Comparison of ENCODE assay signal across 9 mouse cellular contexts in genomic region chr17:35914975-35915374, GRCm38 (mm10). TPM values are rescaled to one million over a fixed set of nuclear protein-coding genes. Genes with fewer than 3 reads are reported as not detected.
DNase-seq lines count a peak whose midpoint lies in the region; ATAC-seq and TF ChIP-seq lines count a peak whose summit lies in the region.
"Had no signal": no experiment of that assay in that cellular context is flagged by ENCODE, and none has a peak within 500 bp of the region (broad histone marks: within the 10 kb centered on the region; RNA-seq: fewer than 3 reads in every experiment).

No protein-coding gene starts in this region.

- 84% methylated on average over 6 of the region's 6 CpGs for WGBS in forebrain, embryonic 10.5 days
- WGBS in forebrain, embryonic 16.5 days = 88% methylated on average over 6 of the region's 6 CpGs
- WGBS in forebrain, embryonic 14.5 days = 89% methylated on average over 6 of the region's 6 CpGs
- 50% methylated on average over 6 of the region's 6 CpGs for WGBS in liver, embryonic 14.5 days (ENCODE audit: insufficient replicate concordance)

- peak overlapping the region; percentile 83 for H3K4me3 ChIP-seq in forebrain, embryonic 10.5 days
- H3K4me3 ChIP-seq in forebrain, embryonic 16.5 days (replicated peaks; ENCODE audit: low read length) = no peak overlapping the region
- H3K4me3 ChIP-seq in forebrain, embryonic 14.5 days (ENCODE audit: low read depth, low read length) = peak overlapping the region; percentile 64; the same call in 1 of the 2 replicates
- peak overlapping the region; percentile 85 to 88; a peak in 3 of 4 replicates for H3K4me3 ChIP-seq in liver, embryonic 14.5 days (ENCODE audit: insufficient read depth in 1 of 2, low read depth in 2 of 2, low read length in 2 of 2)

- H3K27ac ChIP-seq in forebrain, embryonic 10.5 days = no peak overlapping the region
- H3K27ac ChIP-seq in forebrain, embryonic 16.5 days (ENCODE audit: low read length) = no peak overlapping the region
- H3K27ac ChIP-seq in forebrain, embryonic 14.5 days (ENCODE audit: low read depth, low read length) = no peak overlapping the region
- no peak overlapping the region for H3K27ac ChIP-seq in liver, embryonic 14.5 days

- ATAC-seq in forebrain, embryonic 16.5 days = no peak
- no peak for ATAC-seq in forebrain, embryonic 14.5 days
- no peak for ATAC-seq in liver, embryonic 14.5 days (ENCODE audit: insufficient read depth)

- no peaks in the 10 kb centered on the region for H3K9me3 ChIP-seq in forebrain, embryonic 10.5 days
- no peaks in the 10 kb centered on the region for H3K9me3 ChIP-seq in forebrain, embryonic 16.5 days (ENCODE audit: control insufficient read depth, low read length)
- no peaks in the 10 kb centered on the region for H3K9me3 ChIP-seq in forebrain, embryonic 14.5 days (replicated peaks; ENCODE audit: control insufficient read depth, low read length)
- H3K9me3 ChIP-seq in liver, embryonic 14.5 days (ENCODE audit: control insufficient read depth, low read length) = no peaks in the 10 kb centered on the region

- TF ChIP-seq CTCF in liver, embryonic 14.5 days (IDR thresholded peaks at IDR 0.05; ENCODE audit: low read depth) = peak; percentile 29; the same call in 1 of the 2 replicates

- H3K27me3 ChIP-seq in forebrain, embryonic 10.5 days (ENCODE audit: poor library complexity, severe bottlenecking) = no peaks in the 10 kb centered on the region
- H3K27me3 ChIP-seq in forebrain, embryonic 16.5 days (replicated peaks; ENCODE audit: control insufficient read depth, insufficient read depth, low read length) = no peaks in the 10 kb centered on the region
- no peaks in the 10 kb centered on the region for H3K27me3 ChIP-seq in forebrain, embryonic 14.5 days (replicated peaks; ENCODE audit: control insufficient read depth, insufficient read depth, low read length)
- no peaks in the 10 kb centered on the region for H3K27me3 ChIP-seq in liver, embryonic 14.5 days (ENCODE audit: control insufficient read depth, insufficient read depth, low read length)

- peaks cover 60% of the 10 kb centered on the region for H3K36me3 ChIP-seq in forebrain, embryonic 10.5 days (replicated peaks)
- no peaks in the 10 kb centered on the region for H3K36me3 ChIP-seq in forebrain, embryonic 16.5 days (ENCODE audit: control insufficient read depth, insufficient read depth)
- peaks cover 17% of the 10 kb centered on the region; the same call in 1 of the 2 replicates for H3K36me3 ChIP-seq in forebrain, embryonic 14.5 days (ENCODE audit: control insufficient read depth, insufficient read depth, low read length)
- H3K36me3 ChIP-seq in liver, embryonic 14.5 days (replicated peaks; ENCODE audit: control insufficient read depth, insufficient read depth, low read depth) = peaks cover 33% of the 10 kb centered on the region

- no peak overlapping the region for H3K4me2 ChIP-seq in forebrain, embryonic 16.5 days (ENCODE audit: low read length)
- H3K4me2 ChIP-seq in forebrain, embryonic 14.5 days (ENCODE audit: low read length) = peak overlapping the region; percentile 87
- peak overlapping the region; percentile 66 for H3K4me2 ChIP-seq in liver, embryonic 14.5 days (ENCODE audit: low read depth)

- TF ChIP-seq EP300 in liver, embryonic 14.5 days (IDR thresholded peaks at IDR 0.05; ENCODE audit: low read depth) = no peak

- no peak overlapping the region for H3K9ac ChIP-seq in forebrain, embryonic 16.5 days (replicated peaks; ENCODE audit: low read depth, low read length)
- no peak overlapping the region for H3K9ac ChIP-seq in forebrain, embryonic 14.5 days (ENCODE audit: low read length)
- H3K9ac ChIP-seq in liver, embryonic 14.5 days (replicated peaks) = peak overlapping the region; percentile 78; the same call in 1 of the 2 replicates

- peaks cover 21% of the 10 kb centered on the region for H3K4me1 ChIP-seq in forebrain, embryonic 10.5 days
- peaks cover 19% of the 10 kb centered on the region for H3K4me1 ChIP-seq in forebrain, embryonic 16.5 days (replicated peaks; ENCODE audit: control insufficient read depth, insufficient read depth, low read length)
- H3K4me1 ChIP-seq in forebrain, embryonic 14.5 days (ENCODE audit: control insufficient read depth, insufficient read depth, low read length) = peaks cover 13% of the 10 kb centered on the region
- H3K4me1 ChIP-seq in liver, embryonic 14.5 days (replicated peaks; ENCODE audit: control insufficient read depth in 2 of 2, insufficient read depth in 2 of 2, low read length in 1 of 2) = peaks cover 11 to 21% of the 10 kb centered on the region in 2 experiments

- DNase-seq in forebrain, embryonic 10.5 days (ENCODE audit: extremely low spot score, low spot score) = no peak
- peak; percentile 56 for DNase-seq in 3T3-L1 (ENCODE audit: low read depth, low spot score)
- DNase-seq in forebrain, embryonic 14.5 days (ENCODE audit: low spot score) = no peak
- no peak for DNase-seq in liver, embryonic 14.5 days (ENCODE audit: low read depth in 3 of 3, low spot score in 3 of 3)
- no peak for DNase-seq in urinary bladder, postnatal 36 days (ENCODE audit: low spot score in 2 of 2)
- no peak for DNase-seq in urinary bladder, adult 18-20 months (ENCODE audit: low spot score in 2 of 2)
- no peak for DNase-seq in ovary, postnatal 14 days (ENCODE audit: low spot score)
- DNase-seq: spleen, adult 18-20 months had no signal

RNA-seq across cellular contexts. Expression of gene Mrps18b, which starts 1.2 kb away (rescaled TPM):
- 98.2 and 107 TPM in 2 replicates for polyA plus RNA-seq in forebrain, embryonic 10.5 days (2016; fragmentation: Nextera tagmentation; extraction: Ambion mirVana)
- polyA plus RNA-seq in forebrain, embryonic 16.5 days (2015; fragmentation: Nextera tagmentation; extraction: Ambion mirVana) = 50.8 and 55.6 TPM in 2 replicates
- 58.4 and 68.8 TPM in 2 replicates for polyA plus RNA-seq in forebrain, embryonic 14.5 days (2014; fragmentation: Nextera tagmentation; extraction: Ambion mirVana)
- polyA plus RNA-seq in liver, embryonic 14.5 days (2012; rRNA removed) = 42.6 and 51.6 TPM in 2 replicates
- polyA plus RNA-seq in liver, embryonic 14.5 days (2014; fragmentation: Nextera tagmentation; extraction: Ambion mirVana) = 73.8 and 74.1 TPM in 2 replicates

RNA-seq across cellular contexts. Expression of gene Ppp1r10, which starts 1.3 kb away (rescaled TPM):
- polyA plus RNA-seq in forebrain, embryonic 10.5 days (2016; fragmentation: Nextera tagmentation; extraction: Ambion mirVana) = 60.5 and 61.5 TPM in 2 replicates
- 47.0 and 50.7 TPM in 2 replicates for polyA plus RNA-seq in forebrain, embryonic 16.5 days (2015; fragmentation: Nextera tagmentation; extraction: Ambion mirVana)
- polyA plus RNA-seq in forebrain, embryonic 14.5 days (2014; fragmentation: Nextera tagmentation; extraction: Ambion mirVana) = 34.9 and 44.5 TPM in 2 replicates
- polyA plus RNA-seq in liver, embryonic 14.5 days (2012; rRNA removed) = 12.3 and 15.6 TPM in 2 replicates
- polyA plus RNA-seq in liver, embryonic 14.5 days (2014; fragmentation: Nextera tagmentation; extraction: Ambion mirVana) = 15.4 and 17.4 TPM in 2 replicates

RNA-seq across cellular contexts. Expression of gene Atat1, which starts 5.1 kb away (rescaled TPM):
- polyA plus RNA-seq in forebrain, embryonic 10.5 days (2016; fragmentation: Nextera tagmentation; extraction: Ambion mirVana) = 102 and 105 TPM in 2 replicates
- polyA plus RNA-seq in forebrain, embryonic 16.5 days (2015; fragmentation: Nextera tagmentation; extraction: Ambion mirVana) = 423 and 493 TPM in 2 replicates
- 313 and 439 TPM in 2 replicates for polyA plus RNA-seq in forebrain, embryonic 14.5 days (2014; fragmentation: Nextera tagmentation; extraction: Ambion mirVana)
- 8.5 and 8.7 TPM in 2 replicates for polyA plus RNA-seq in liver, embryonic 14.5 days (2012; rRNA removed)
- polyA plus RNA-seq in liver, embryonic 14.5 days (2014; fragmentation: Nextera tagmentation; extraction: Ambion mirVana) = 3.3 and 5.8 TPM in 2 replicates

RNA-seq across cellular contexts. Expression of gene 2310061I04Rik, which starts 17.7 kb away (rescaled TPM):
- polyA plus RNA-seq in forebrain, embryonic 10.5 days (2016; fragmentation: Nextera tagmentation; extraction: Ambion mirVana) = 29.8 and 32.4 TPM in 2 replicates
- polyA plus RNA-seq in forebrain, embryonic 16.5 days (2015; fragmentation: Nextera tagmentation; extraction: Ambion mirVana) = 34.5 and 49.5 TPM in 2 replicates
- polyA plus RNA-seq in forebrain, embryonic 14.5 days (2014; fragmentation: Nextera tagmentation; extraction: Ambion mirVana) = 30.4 and 34.3 TPM in 2 replicates
- polyA plus RNA-seq in liver, embryonic 14.5 days (2012; rRNA removed) = 14.4 and 18.3 TPM in 2 replicates
- polyA plus RNA-seq in liver, embryonic 14.5 days (2014; fragmentation: Nextera tagmentation; extraction: Ambion mirVana) = 10.6 and 10.9 TPM in 2 replicates

RNA-seq across cellular contexts. Expression of gene Dhx16, which starts 35.4 kb away (rescaled TPM):
- 59.6 and 60.3 TPM in 2 replicates for polyA plus RNA-seq in forebrain, embryonic 10.5 days (2016; fragmentation: Nextera tagmentation; extraction: Ambion mirVana)
- 40.4 and 42.2 TPM in 2 replicates for polyA plus RNA-seq in forebrain, embryonic 16.5 days (2015; fragmentation: Nextera tagmentation; extraction: Ambion mirVana)
- polyA plus RNA-seq in forebrain, embryonic 14.5 days (2014; fragmentation: Nextera tagmentation; extraction: Ambion mirVana) = 29.3 and 31.8 TPM in 2 replicates
- polyA plus RNA-seq in liver, embryonic 14.5 days (2012; rRNA removed) = 44.8 and 46.0 TPM in 2 replicates
- 25.5 and 30.2 TPM in 2 replicates for polyA plus RNA-seq in liver, embryonic 14.5 days (2014; fragmentation: Nextera tagmentation; extraction: Ambion mirVana)

Comparison
In these comparisons a context has a peak if more than half of its experiments do, and no peak if none do; other contexts are left out.
1. RNA of gene Atat1, which starts 5.1 kb away (polyA plus RNA-seq): 423 to 493 TPM in forebrain, embryonic 16.5 days, 313 to 439 TPM in forebrain, embryonic 14.5 days and 102 to 105 TPM in forebrain, embryonic 10.5 days; 3.3 to 8.7 TPM in liver, embryonic 14.5 days; every median in the first group is over 10 times any median in the second.